Mouse (Mus musculus) testis, postnatal 14 days (tissue): Measurements from ENCODE around the gene Spag6.

Experiments
- DNase-seq: peaks from one replicate; pipeline ENCODE4 v3.0.0; 2021; ENCODE audit warnings: low spot score

Gene Spag6

GRCm38 (mm10) chr2:18688286-18688685, 5.5 kb upstream of the Spag6 start:
- no peak for DNase-seq

- DNase-seq = peak; percentile 87
Measured at GRCm38 (mm10) chr2:18688708-18689063, 5.1 kb upstream of the Spag6 start.

GRCm38 (mm10) chr2:18689064-18689921, 4.5 kb upstream of the Spag6 start:
- peak; percentile 68 for DNase-seq

- peak; percentile 66 for DNase-seq
Measured at GRCm38 (mm10) chr2:18690055-18690691, 3.7 kb upstream of the Spag6 start.

- DNase-seq = no peak
Measured at GRCm38 (mm10) chr2:18690756-18691155, 3.1 kb upstream of the Spag6 start.

GRCm38 (mm10) chr2:18692031-18692430, 1.8 kb upstream of the Spag6 start:
- no peak for DNase-seq

GRCm38 (mm10) chr2:18692548-18692947, 1.3 kb upstream of the Spag6 start:
- DNase-seq = no peak

- no peak for DNase-seq
Measured at GRCm38 (mm10) chr2:18693491-18693870, 351 bp upstream of the Spag6 start.

- no peak for DNase-seq
Measured at GRCm38 (mm10) chr2:18694611-18694950, 749 bp downstream of the Spag6 start.

- no peak for DNase-seq
Measured at GRCm38 (mm10) chr2:18695163-18695562, 1.3 kb downstream of the Spag6 start.

- no peak for DNase-seq
Measured at GRCm38 (mm10) chr2:18695629-18696150, 1.9 kb downstream of the Spag6 start.

- DNase-seq = no peak
Measured at GRCm38 (mm10) chr2:18697591-18698244, 3.9 kb downstream of the Spag6 start.

GRCm38 (mm10) chr2:18698663-18699385, 5.0 kb downstream of the Spag6 start:
- peak; percentile 23 for DNase-seq

GRCm38 (mm10) chr2:18699401-18699990, 5.7 kb downstream of the Spag6 start:
- no peak for DNase-seq

- no peak for DNase-seq
Measured at GRCm38 (mm10) chr2:18710356-18710755, 16.5 kb downstream of the Spag6 start.

- no peak for DNase-seq
Measured at GRCm38 (mm10) chr2:18713071-18713470, 19.2 kb downstream of the Spag6 start.

GRCm38 (mm10) chr2:18714337-18714736, 20.5 kb downstream of the Spag6 start:
- no peak for DNase-seq

GRCm38 (mm10) chr2:18718521-18718920, 24.7 kb downstream of the Spag6 start:
- no peak for DNase-seq

- DNase-seq = no peak
Measured at GRCm38 (mm10) chr2:18722208-18722830, 28.5 kb downstream of the Spag6 start.

GRCm38 (mm10) chr2:18724462-18724861, 30.6 kb downstream of the Spag6 start:
- DNase-seq = no peak

GRCm38 (mm10) chr2:18725880-18726279, 32.0 kb downstream of the Spag6 start:
- DNase-seq = no peak
